Mouse (Mus musculus): ENCODE measurements around the gene Prkar1a. TPM values are rescaled to one million over a fixed set of nuclear protein-coding genes. Genes with fewer than 3 reads are reported as not detected.
"Not testable (repeated sequence)": the region's sequence is repeated elsewhere in the genome, so short reads cannot be mapped to it uniquely, and the experiment has no call there.

The Prkar1a gene
- polyA plus RNA-seq, 1 experiment from 2014 or later: 454 TPM

- Histone ChIP-seq H3K9me3 (no peaks in the 10 kb centered on the region), H3K9ac (peak overlapping the region; percentile 98), H3K27ac (peak overlapping the region; percentile 93), H3K4me3 (peak overlapping the region; percentile 99), H3K4me1 (peaks cover 30% of the 10 kb centered on the region), H3K36me3 (peaks cover 23% of the 10 kb centered on the region), H3K27me3 (replicated peaks) (no peaks in the 10 kb centered on the region), H3K4me2 (replicated peaks) (peak overlapping the region; percentile 78)
- under 1% methylated on average over 87 of the region's 90 CpGs for WGBS
- ATAC-seq (ENCODE audit: low FRiP score, low read depth): peak; percentile 96
Observed at GRCm38 (mm10) chr11:109650788-109651565, 1.8 kb downstream of the Prkar1a start.

- Histone ChIP-seq H3K4me1 (peaks cover 30% of the 10 kb centered on the region), H3K9ac (peak overlapping the region; percentile 98), H3K4me2 (replicated peaks) (peak overlapping the region; percentile 78), H3K9me3 (no peaks in the 10 kb centered on the region), H3K4me3 (peak overlapping the region; percentile 99), H3K36me3 (peaks cover 29% of the 10 kb centered on the region), H3K27ac (no peak overlapping the region), H3K27me3 (replicated peaks) (no peaks in the 10 kb centered on the region)
- WGBS: under 1% methylated on average over 21 of the region's 21 CpGs
- ATAC-seq (ENCODE audit: low FRiP score, low read depth): 0 out of 2 replicates have a peak, but pooled peaks have one; percentile 1
Observed at GRCm38 (mm10) chr11:109651566-109652024, 2.4 kb downstream of the Prkar1a start.

- Histone ChIP-seq H3K9ac (peak overlapping the region; percentile 98), H3K9me3 (no peaks in the 10 kb centered on the region), H3K27ac (no peak overlapping the region), H3K4me1 (peaks cover 30% of the 10 kb centered on the region), H3K4me2 (replicated peaks) (peak overlapping the region; percentile 78), H3K27me3 (replicated peaks) (no peaks in the 10 kb centered on the region), H3K4me3 (peak overlapping the region; percentile 99), H3K36me3 (peaks cover 36% of the 10 kb centered on the region)
- ATAC-seq (ENCODE audit: low FRiP score, low read depth): no peak
- 64% methylated on average over 6 of the region's 6 CpGs for WGBS
Observed at GRCm38 (mm10) chr11:109652505-109652904, 3.3 kb downstream of the Prkar1a start.

GRCm38 (mm10) chr11:109653201-109653600 lies 4.0 kb downstream of the Prkar1a start:
- H3K27ac ChIP-seq: no peak overlapping the region
- ATAC-seq (ENCODE audit: low FRiP score, low read depth): no peak
- H3K4me2 ChIP-seq (replicated peaks): peak overlapping the region; percentile 78
- peaks cover 36% of the 10 kb centered on the region for H3K36me3 ChIP-seq
- no peak overlapping the region for H3K9ac ChIP-seq
- H3K27me3 ChIP-seq (replicated peaks): no peaks in the 10 kb centered on the region
- H3K4me1 ChIP-seq: peaks cover 30% of the 10 kb centered on the region
- 78% methylated on average over 8 of the region's 8 CpGs for WGBS
- 0 out of 2 replicates have a peak overlapping the region, but pooled peaks have one; percentile 1 for H3K4me3 ChIP-seq
- H3K9me3 ChIP-seq: no peaks in the 10 kb centered on the region

- Histone ChIP-seq H3K9ac (no peak overlapping the region), H3K4me1 (peaks cover 23% of the 10 kb centered on the region), H3K27ac (no peak overlapping the region), H3K4me2 (replicated peaks) (no peak overlapping the region), H3K9me3 (no peaks in the 10 kb centered on the region), H3K27me3 (replicated peaks) (no peaks in the 10 kb centered on the region), H3K36me3 (peaks cover 37% of the 10 kb centered on the region), H3K4me3 (no peak overlapping the region)
- 90% methylated on average over 6 of the region's 6 CpGs for WGBS
- no peak for ATAC-seq (ENCODE audit: low FRiP score, low read depth)
Observed at GRCm38 (mm10) chr11:109654581-109654980, 5.4 kb downstream of the Prkar1a start.

GRCm38 (mm10) chr11:109656232-109656631 lies 7.0 kb downstream of the Prkar1a start:
- H3K27me3 ChIP-seq (replicated peaks): no peaks in the 10 kb centered on the region
- no peak for ATAC-seq (ENCODE audit: low FRiP score, low read depth)
- no peak overlapping the region for H3K4me3 ChIP-seq
- H3K4me2 ChIP-seq (replicated peaks): no peak overlapping the region
- 93% methylated on average over 7 of the region's 7 CpGs for WGBS
- no peak overlapping the region for H3K9ac ChIP-seq
- H3K27ac ChIP-seq: no peak overlapping the region
- peaks cover 18% of the 10 kb centered on the region for H3K4me1 ChIP-seq
- H3K9me3 ChIP-seq: no peaks in the 10 kb centered on the region
- peaks cover 53% of the 10 kb centered on the region for H3K36me3 ChIP-seq

GRCm38 (mm10) chr11:109660526-109660925 lies 11.3 kb downstream of the Prkar1a start:
- peaks cover 69% of the 10 kb centered on the region for H3K36me3 ChIP-seq
- H3K4me1 ChIP-seq; H3K27ac ChIP-seq; H3K9ac ChIP-seq; H3K4me3 ChIP-seq; H3K4me2 ChIP-seq (replicated peaks); ATAC-seq (ENCODE audit: low FRiP score, low read depth); H3K9me3 ChIP-seq; H3K27me3 ChIP-seq (replicated peaks): not testable (repeated sequence)
- WGBS: 93% methylated on average over 8 of the region's 8 CpGs

- Histone ChIP-seq H3K4me3 (no peak overlapping the region), H3K9ac (no peak overlapping the region), H3K4me1 (no peaks in the 10 kb centered on the region), H3K9me3 (no peaks in the 10 kb centered on the region), H3K4me2 (replicated peaks) (no peak overlapping the region), H3K36me3 (peaks cover 83% of the 10 kb centered on the region), H3K27ac (no peak overlapping the region), H3K27me3 (replicated peaks) (no peaks in the 10 kb centered on the region)
- 91% methylated on average over 13 of the region's 13 CpGs for WGBS
- ATAC-seq (ENCODE audit: low FRiP score, low read depth): no peak
Observed at GRCm38 (mm10) chr11:109664293-109664692, 15.1 kb downstream of the Prkar1a start.

GRCm38 (mm10) chr11:109665424-109665823 lies 16.2 kb downstream of the Prkar1a start:
- H3K4me3 ChIP-seq: no peak overlapping the region
- H3K36me3 ChIP-seq: peaks cover 81% of the 10 kb centered on the region
- no peak overlapping the region for H3K4me2 ChIP-seq (replicated peaks)
- H3K27me3 ChIP-seq (replicated peaks): no peaks in the 10 kb centered on the region
- H3K9ac ChIP-seq: no peak overlapping the region
- no peaks in the 10 kb centered on the region for H3K9me3 ChIP-seq
- no peak overlapping the region for H3K27ac ChIP-seq
- 85% methylated on average over 6 of the region's 6 CpGs for WGBS
- ATAC-seq (ENCODE audit: low FRiP score, low read depth): no peak
- H3K4me1 ChIP-seq: no peaks in the 10 kb centered on the region

- Histone ChIP-seq H3K27me3 (replicated peaks) (no peaks in the 10 kb centered on the region), H3K4me3 (no peak overlapping the region), H3K36me3 (peaks cover 75% of the 10 kb centered on the region), H3K9ac (no peak overlapping the region), H3K27ac (no peak overlapping the region), H3K9me3 (no peaks in the 10 kb centered on the region), H3K4me1 (no peaks in the 10 kb centered on the region), H3K4me2 (replicated peaks) (no peak overlapping the region)
- ATAC-seq (ENCODE audit: low FRiP score, low read depth): no peak
- WGBS: 97% methylated on average over 13 of the region's 13 CpGs
Observed at GRCm38 (mm10) chr11:109666411-109666810, 17.2 kb downstream of the Prkar1a start.

- Histone ChIP-seq H3K4me2 (replicated peaks) (no peak overlapping the region), H3K9me3 (no peaks in the 10 kb centered on the region), H3K4me1 (no peaks in the 10 kb centered on the region), H3K27ac (no peak overlapping the region), H3K27me3 (replicated peaks) (no peaks in the 10 kb centered on the region), H3K36me3 (peaks cover 70% of the 10 kb centered on the region), H3K9ac (no peak overlapping the region), H3K4me3 (no peak overlapping the region)
- no peak for ATAC-seq (ENCODE audit: low FRiP score, low read depth)
- WGBS: 92% methylated on average over 19 of the region's 19 CpGs
Observed at GRCm38 (mm10) chr11:109667371-109667770, 18.2 kb downstream of the Prkar1a start.

GRCm38 (mm10) chr11:109668115-109668725 lies 19.0 kb downstream of the Prkar1a start:
- Histone ChIP-seq H3K4me1 (no peaks in the 10 kb centered on the region), H3K4me2 (replicated peaks) (no peak overlapping the region), H3K9me3 (no peaks in the 10 kb centered on the region), H3K4me3 (no peak overlapping the region), H3K27me3 (replicated peaks) (no peaks in the 10 kb centered on the region), H3K36me3 (peaks cover 62% of the 10 kb centered on the region), H3K9ac (no peak overlapping the region), H3K27ac (no peak overlapping the region)
- ATAC-seq (ENCODE audit: low FRiP score, low read depth): no peak
- 92% methylated on average over 8 of the region's 8 CpGs for WGBS

All from neural tube, embryonic 12.5 days (tissue).